Mouse (Mus musculus): ENCODE results near the gene Gm36028. TPM values are rescaled to one million over a fixed set of nuclear protein-coding genes. Genes with fewer than 3 reads are reported as not detected.

Gene Gm36028
- polyA plus RNA-seq (2015; fragmentation: Nextera tagmentation; extraction: Ambion mirVana): 0.22 and 0.38 TPM in 2 replicates

DNA sequence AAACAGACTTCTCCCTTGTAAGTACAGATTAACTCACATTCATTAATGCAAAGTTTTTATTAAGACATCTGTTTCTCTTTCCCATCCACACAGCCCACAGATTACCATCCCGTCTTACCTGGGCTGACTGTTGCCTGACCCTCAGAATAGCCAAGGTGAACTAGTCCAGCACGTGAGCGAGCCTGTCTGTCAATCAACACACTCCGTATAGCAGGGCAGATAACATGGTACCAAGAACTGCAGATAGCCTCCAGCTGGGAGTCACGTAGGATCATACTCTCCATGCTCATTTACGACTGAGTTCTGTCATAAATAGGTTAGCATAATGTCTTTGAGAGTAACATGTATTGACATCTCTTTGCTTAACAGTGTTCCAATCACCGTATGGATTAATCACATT is at the start of gene Gm36028:
Gene Gm36028 (minus strand): TSS at position 118 of the 400 bp plus-strand sequence.
- no peaks in the 10 kb centered on the region for H3K4me1 ChIP-seq
- ATAC-seq (ENCODE audit: borderline replicate concordance, extremely low read depth, low FRiP score, low TSS enrichment): no peak
- 71% methylated on average over 7 of the region's 7 CpGs for WGBS
- H3K9me3 ChIP-seq: no peaks in the 10 kb centered on the region
- H3K9ac ChIP-seq: no peak within 1 kb of the TSS
- no peak within 1 kb of the TSS for H3K27ac ChIP-seq
- H3K4me3 ChIP-seq: no peak within 1 kb of the TSS
- no peak within 1 kb of the TSS for H3K4me2 ChIP-seq
- no peaks in the 10 kb centered on the region for H3K27me3 ChIP-seq
- H3K36me3 ChIP-seq: no peaks in the 10 kb centered on the region

DNA sequence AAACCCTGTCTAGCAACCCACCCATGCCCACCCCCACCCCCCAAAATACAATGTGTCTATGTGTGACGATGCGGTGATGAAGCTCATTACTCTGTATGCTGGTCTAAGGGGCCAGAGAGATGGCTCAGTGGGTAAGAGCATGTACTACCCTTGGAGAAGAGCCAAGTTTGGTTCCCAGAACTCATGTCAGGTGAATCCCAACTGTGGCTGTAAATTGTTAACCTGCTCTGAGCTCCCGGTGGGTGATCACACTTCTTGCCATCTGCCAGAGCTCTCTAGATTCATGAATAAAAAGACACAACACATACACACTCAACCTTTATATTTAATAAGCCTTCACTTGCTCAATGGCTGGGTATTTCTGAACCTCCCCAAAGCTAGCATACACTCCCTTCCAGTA is 45.5 kb upstream of the Gm36028 start:
- Histone ChIP-seq H3K9me3 (no peaks in the 10 kb centered on the region), H3K4me3 (no peak overlapping the region), H3K9ac (no peak overlapping the region), H3K4me1 (0 out of 2 replicates have a peak, but pooled peaks cover under 1% of the 10 kb centered on the region), H3K27ac (no peak overlapping the region), H3K36me3 (no peaks in the 10 kb centered on the region), H3K4me2 (no peak overlapping the region), H3K27me3 (no peaks in the 10 kb centered on the region)
- 90% methylated on average over 3 of the region's 3 CpGs for WGBS
- ATAC-seq (ENCODE audit: borderline replicate concordance, extremely low read depth, low FRiP score, low TSS enrichment): no peak

DNA sequence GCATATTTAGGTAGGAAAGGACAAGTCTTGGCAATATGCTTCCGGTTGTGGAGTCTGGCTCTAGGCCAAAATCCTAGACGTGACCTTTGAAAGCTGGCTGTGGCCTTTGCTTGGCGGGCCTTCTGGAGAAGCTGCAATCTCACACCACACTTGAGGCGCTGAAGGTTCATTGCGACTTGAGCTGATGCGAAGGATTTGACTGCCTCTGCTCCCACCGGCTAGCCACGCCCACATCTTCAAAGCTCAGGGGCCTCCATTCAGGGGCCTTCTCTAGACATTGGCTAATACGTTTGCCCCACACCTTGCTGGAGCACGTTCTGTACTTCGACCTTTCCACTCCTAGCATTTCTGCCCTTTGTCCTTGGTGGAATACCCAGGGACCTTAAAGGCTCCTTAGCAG is 40.4 kb upstream of the Gm36028 start:
- 40% methylated on average over 11 of the region's 11 CpGs for WGBS

DNA sequence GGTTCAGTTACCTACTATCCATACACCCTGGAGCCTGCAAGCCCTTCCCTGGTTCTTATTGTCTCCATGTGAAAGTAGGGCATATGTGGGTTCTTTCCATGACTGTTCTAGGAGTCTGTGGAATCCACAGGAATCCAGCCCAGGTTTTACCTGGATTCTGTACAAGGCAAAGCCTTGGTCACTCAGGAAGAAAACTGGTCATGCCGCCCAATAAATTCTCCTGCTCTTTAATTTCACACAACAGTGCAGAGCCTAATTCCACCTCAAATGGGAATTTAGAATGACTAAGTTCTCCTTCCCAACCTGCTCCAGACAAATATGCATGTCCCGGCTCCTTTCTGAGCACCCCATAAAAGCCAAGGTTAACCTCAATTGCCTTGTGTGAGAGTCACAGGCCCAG is 38.4 kb upstream of the Gm36028 start:
- no peaks in the 10 kb centered on the region for H3K36me3 ChIP-seq
- H3K4me1 ChIP-seq: 0 out of 2 replicates have a peak, but pooled peaks cover 3% of the 10 kb centered on the region
- WGBS: 28% methylated on average over 2 of the region's 2 CpGs
- H3K27me3 ChIP-seq: no peaks in the 10 kb centered on the region
- no peak overlapping the region for H3K4me2 ChIP-seq
- no peak overlapping the region for H3K27ac ChIP-seq
- ATAC-seq (ENCODE audit: borderline replicate concordance, extremely low read depth, low FRiP score, low TSS enrichment): no peak
- H3K9ac ChIP-seq: no peak overlapping the region
- H3K9me3 ChIP-seq: no peaks in the 10 kb centered on the region
- H3K4me3 ChIP-seq: no peak overlapping the region

More for the DNA sequence above, 40.4 kb upstream of the Gm36028 start:
- no peaks in the 10 kb centered on the region for H3K27me3 ChIP-seq
- no peak for ATAC-seq (ENCODE audit: borderline replicate concordance, extremely low read depth, low FRiP score, low TSS enrichment)
- no peaks in the 10 kb centered on the region for H3K9me3 ChIP-seq
- 0 out of 2 replicates have a peak, but pooled peaks cover 3% of the 10 kb centered on the region for H3K4me1 ChIP-seq
- H3K4me2 ChIP-seq: no peak overlapping the region
- H3K4me3 ChIP-seq: no peak overlapping the region
- no peak overlapping the region for H3K9ac ChIP-seq
- no peaks in the 10 kb centered on the region for H3K36me3 ChIP-seq
- no peak overlapping the region for H3K27ac ChIP-seq

DNA sequence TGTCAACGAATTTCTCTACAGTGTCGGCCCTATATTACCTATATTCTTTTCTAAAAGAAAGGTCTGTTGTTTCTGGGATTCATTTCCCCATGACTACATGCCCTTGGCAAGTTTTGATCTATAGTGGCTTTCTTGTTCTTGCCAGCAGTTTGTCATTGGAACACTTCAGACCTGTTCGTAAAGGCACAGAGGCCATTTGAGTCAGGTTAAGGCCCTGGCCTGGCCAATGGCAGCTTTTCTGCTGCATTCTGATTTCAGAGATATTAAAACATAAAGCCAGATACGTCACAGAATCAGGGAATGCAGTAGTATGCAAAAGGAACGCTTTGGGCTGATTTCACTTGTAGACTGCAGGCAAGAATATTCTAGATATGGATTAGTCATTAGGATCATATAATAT is 37.8 kb upstream of the Gm36028 start:
- Histone ChIP-seq H3K27ac (no peak overlapping the region), H3K4me3 (no peak overlapping the region)
- ATAC-seq (ENCODE audit: borderline replicate concordance, extremely low read depth, low FRiP score, low TSS enrichment): no peak

DNA sequence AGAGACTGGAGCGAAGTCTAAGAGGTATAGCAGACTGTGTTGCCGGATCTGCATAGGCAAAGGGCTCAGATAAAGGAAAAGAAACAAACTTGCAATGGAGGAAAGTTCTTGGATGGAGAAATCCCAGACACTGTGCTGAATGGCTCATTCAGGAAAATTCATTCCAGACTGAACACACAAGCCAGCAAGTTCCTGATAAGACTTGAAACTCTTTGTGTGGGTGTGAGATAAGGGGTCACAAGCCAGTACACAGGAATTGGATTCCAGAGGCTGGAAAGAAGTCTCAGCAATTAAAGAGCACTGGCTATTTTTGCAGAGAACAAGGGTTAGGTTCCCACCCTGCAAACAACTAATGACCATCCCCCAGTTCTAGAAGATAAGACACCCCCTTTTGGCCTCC is 33.0 kb upstream of the Gm36028 start:
- no peak overlapping the region for H3K27ac ChIP-seq
- H3K4me3 ChIP-seq: no peak overlapping the region
- WGBS: 43% methylated on average over 2 of the region's 2 CpGs

More for the DNA sequence above, 37.8 kb upstream of the Gm36028 start:
- Histone ChIP-seq H3K9ac (no peak overlapping the region), H3K27me3 (no peaks in the 10 kb centered on the region), H3K4me1 (0 out of 2 replicates have a peak, but pooled peaks cover 8% of the 10 kb centered on the region), H3K9me3 (no peaks in the 10 kb centered on the region), H3K36me3 (no peaks in the 10 kb centered on the region), H3K4me2 (no peak overlapping the region)
- whole genome bisulfite sequencing: 83% methylated on average over 5 of the region's 5 CpGs

DNA sequence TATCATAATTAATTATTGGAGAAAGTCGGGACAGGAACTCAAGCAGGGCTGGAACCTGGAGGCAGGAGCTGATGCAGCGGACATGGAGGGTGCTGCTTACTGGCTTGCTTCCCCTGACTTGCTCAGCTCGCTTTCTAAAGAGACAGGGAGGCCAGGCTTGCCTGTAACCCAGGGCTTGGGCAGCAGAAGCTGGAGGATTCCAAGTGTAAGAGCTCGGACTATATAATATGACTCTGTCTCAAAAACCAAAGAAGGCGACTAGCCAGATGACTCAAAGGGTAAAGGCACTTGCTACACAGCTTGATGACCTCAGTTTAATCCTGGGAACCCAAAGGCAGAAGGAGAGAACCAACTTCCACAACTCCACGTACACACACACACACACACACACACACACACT is 32.4 kb upstream of the Gm36028 start:
- Histone ChIP-seq H3K27ac (no peak overlapping the region), H3K9me3 (no peaks in the 10 kb centered on the region), H3K36me3 (0 out of 2 replicates have a peak, but pooled peaks cover 3% of the 10 kb centered on the region), H3K27me3 (no peaks in the 10 kb centered on the region), H3K4me2 (no peak overlapping the region), H3K4me3 (no peak overlapping the region), H3K4me1 (0 out of 2 replicates have a peak, but pooled peaks cover 5% of the 10 kb centered on the region), H3K9ac (no peak overlapping the region)
- WGBS: 44% methylated on average over 6 of the region's 6 CpGs
- ATAC-seq (ENCODE audit: borderline replicate concordance, extremely low read depth, low FRiP score, low TSS enrichment): no peak

More for the DNA sequence above, 33.0 kb upstream of the Gm36028 start:
- H3K4me2 ChIP-seq: no peak overlapping the region
- H3K4me1 ChIP-seq: 0 out of 2 replicates have a peak, but pooled peaks cover 5% of the 10 kb centered on the region
- ATAC-seq (ENCODE audit: borderline replicate concordance, extremely low read depth, low FRiP score, low TSS enrichment): no peak
- 0 out of 2 replicates have a peak, but pooled peaks cover 3% of the 10 kb centered on the region for H3K36me3 ChIP-seq
- H3K9ac ChIP-seq: no peak overlapping the region
- H3K9me3 ChIP-seq: no peaks in the 10 kb centered on the region
- H3K27me3 ChIP-seq: no peaks in the 10 kb centered on the region

DNA sequence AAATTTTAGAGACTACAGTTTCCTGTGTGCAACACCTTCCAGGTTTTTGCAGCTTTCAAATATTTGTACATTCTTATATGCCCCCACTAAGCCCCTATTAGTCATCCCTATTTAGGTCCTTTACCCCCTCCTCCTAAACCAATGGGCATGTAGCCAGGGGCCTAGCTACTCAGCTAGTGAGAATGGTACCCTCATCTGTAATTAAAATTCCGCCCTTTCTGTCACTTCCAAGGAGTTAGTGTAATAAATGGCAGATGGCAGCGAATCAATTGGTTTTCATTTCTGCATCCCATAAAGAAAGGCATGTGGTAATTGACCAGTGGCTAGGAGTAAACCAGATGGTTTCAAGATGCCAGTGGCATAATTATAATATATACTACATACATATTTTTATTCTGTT is 31.7 kb upstream of the Gm36028 start:
- Histone ChIP-seq H3K27me3 (no peaks in the 10 kb centered on the region), H3K9ac (no peak overlapping the region), H3K4me2 (no peak overlapping the region), H3K4me1 (0 out of 2 replicates have a peak, but pooled peaks cover 5% of the 10 kb centered on the region), H3K36me3 (0 out of 2 replicates have a peak, but pooled peaks cover 3% of the 10 kb centered on the region), H3K27ac (no peak overlapping the region), H3K9me3 (no peaks in the 10 kb centered on the region), H3K4me3 (no peak overlapping the region)
- ATAC-seq (ENCODE audit: borderline replicate concordance, extremely low read depth, low FRiP score, low TSS enrichment): no peak
- 73% methylated on average over 2 of the region's 2 CpGs for WGBS

DNA sequence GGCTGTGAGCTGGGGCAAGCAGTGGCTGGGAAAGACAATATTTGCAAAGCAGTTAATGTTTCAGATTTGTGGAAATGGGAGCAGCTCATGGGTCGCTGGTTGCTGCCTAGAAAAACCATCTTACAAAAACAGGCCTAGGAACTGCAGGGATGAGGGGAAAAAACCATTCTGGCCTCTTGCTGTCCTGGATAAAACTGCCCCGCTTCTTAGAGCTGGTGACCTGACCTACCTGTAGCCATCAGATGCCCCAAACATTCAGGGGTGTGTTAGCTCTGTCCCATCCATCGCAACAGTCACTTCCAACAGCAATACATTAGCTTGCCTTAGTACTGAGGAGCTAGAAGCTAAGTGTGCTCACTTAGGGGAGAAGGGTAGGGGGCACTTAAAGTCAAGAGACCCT is 28.0 kb upstream of the Gm36028 start:
- 0 out of 2 replicates have a peak, but pooled peaks cover 2% of the 10 kb centered on the region for H3K4me1 ChIP-seq
- H3K4me2 ChIP-seq: no peak overlapping the region
- 76% methylated on average over 3 of the region's 3 CpGs for whole genome bisulfite sequencing
- peaks cover 6% of the 10 kb centered on the region; the same call in 1 of the 2 replicates for H3K36me3 ChIP-seq
- H3K9ac ChIP-seq: no peak overlapping the region
- no peak overlapping the region for H3K4me3 ChIP-seq
- H3K27ac ChIP-seq: no peak overlapping the region
- no peaks in the 10 kb centered on the region for H3K9me3 ChIP-seq
- ATAC-seq (ENCODE audit: borderline replicate concordance, extremely low read depth, low FRiP score, low TSS enrichment): no peak
- no peaks in the 10 kb centered on the region for H3K27me3 ChIP-seq

DNA sequence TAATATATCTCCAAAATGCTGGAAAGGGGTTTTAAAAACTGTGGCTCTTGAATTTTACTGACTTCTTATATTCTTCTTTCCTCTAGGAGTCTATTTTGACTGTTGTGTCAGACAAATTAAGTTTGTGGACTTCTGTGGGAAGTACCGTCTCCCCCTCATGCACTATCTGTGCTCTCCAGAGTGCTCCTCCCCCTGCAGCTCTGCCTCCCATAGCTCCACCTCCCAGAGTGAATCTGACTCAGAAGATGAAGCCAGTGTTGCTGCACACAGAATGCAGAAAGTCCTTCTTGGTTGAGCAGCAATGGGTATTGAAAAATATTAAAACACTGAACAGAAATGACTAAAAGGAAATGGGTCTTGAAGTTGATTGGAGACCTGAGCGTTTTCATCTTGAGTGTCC is 20.2 kb upstream of the Gm36028 start:
- H3K4me1 ChIP-seq: no peaks in the 10 kb centered on the region
- peaks cover 59% of the 10 kb centered on the region for H3K36me3 ChIP-seq
- no peak for ATAC-seq (ENCODE audit: borderline replicate concordance, extremely low read depth, low FRiP score, low TSS enrichment)
- no peaks in the 10 kb centered on the region for H3K27me3 ChIP-seq
- no peak overlapping the region for H3K9ac ChIP-seq
- no peak overlapping the region for H3K4me2 ChIP-seq
- no peaks in the 10 kb centered on the region for H3K9me3 ChIP-seq
- WGBS: 60% methylated on average over 2 of the region's 2 CpGs
- H3K4me3 ChIP-seq: no peak overlapping the region
- no peak overlapping the region for H3K27ac ChIP-seq

DNA sequence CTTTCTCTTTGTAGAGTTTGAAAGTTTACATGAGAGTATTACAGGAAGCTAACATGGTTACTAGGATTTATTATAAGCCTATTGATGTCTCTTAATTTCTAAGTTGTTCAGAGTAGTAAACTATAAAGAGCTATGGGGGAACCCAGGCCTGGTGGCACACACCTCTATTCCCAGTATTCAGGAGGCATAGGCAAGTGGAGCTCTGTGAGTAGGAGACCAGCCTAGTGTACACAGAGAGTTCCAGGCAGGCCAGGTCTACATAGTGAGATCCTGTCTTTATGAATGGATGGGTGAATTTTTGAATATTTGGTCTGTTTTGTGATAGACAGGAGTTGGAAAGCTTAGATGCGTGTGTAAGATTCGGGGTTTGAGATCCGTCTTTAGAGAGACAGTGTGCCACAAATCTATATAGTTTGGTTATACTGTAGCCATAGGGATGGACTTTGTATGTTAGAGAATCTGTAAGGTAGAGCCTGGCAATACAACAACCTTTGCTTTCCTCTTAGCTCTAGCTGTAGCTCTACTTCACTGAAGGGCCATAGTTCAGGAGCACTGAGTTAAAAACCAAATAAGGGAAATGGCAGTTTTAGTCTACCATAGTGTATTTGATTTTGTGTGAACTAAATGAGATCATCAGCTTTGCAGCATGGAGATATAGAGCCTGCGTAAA is 18.9 kb upstream of the Gm36028 start:
- Histone ChIP-seq H3K9me3 (no peaks in the 10 kb centered on the region), H3K4me1 (no peaks in the 10 kb centered on the region), H3K36me3 (peaks cover 59% of the 10 kb centered on the region), H3K4me3 (no peak overlapping the region), H3K27ac (no peak overlapping the region), H3K9ac (no peak overlapping the region), H3K4me2 (no peak overlapping the region), H3K27me3 (no peaks in the 10 kb centered on the region)
- no peak for ATAC-seq (ENCODE audit: borderline replicate concordance, extremely low read depth, low FRiP score, low TSS enrichment)
- 95% methylated on average over 4 of the region's 4 CpGs for WGBS

DNA sequence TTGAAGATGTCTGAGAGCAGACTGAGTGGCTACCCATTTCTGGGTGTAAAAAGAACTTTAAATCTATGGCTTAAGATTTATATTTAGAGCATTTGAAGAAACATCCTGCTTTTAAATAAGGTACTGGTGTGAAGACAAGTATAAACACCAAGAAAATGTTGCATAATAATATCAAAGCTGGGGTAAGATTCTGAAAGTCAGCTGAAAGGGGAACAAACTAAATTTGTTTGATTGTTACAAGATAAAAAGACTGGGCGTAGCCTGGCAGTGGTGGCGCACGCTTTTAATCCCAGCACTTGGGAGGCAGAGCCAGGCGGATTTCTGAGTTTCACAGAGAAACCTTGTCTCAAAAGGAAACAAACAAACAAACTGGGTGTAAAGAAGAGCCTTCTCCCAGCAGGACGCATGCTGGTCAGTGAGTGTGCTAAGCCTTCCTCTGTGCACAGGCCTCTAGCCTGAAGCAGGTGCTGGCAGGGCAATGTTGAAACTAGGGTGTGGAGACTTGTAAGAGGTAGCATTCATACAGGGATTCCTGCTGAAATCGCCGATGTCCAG is 18.1 kb upstream of the Gm36028 start:
- Histone ChIP-seq H3K4me3 (no peak overlapping the region), H3K27me3 (no peaks in the 10 kb centered on the region), H3K9ac (no peak overlapping the region), H3K4me1 (no peaks in the 10 kb centered on the region), H3K36me3 (peaks cover 57% of the 10 kb centered on the region), H3K27ac (no peak overlapping the region), H3K9me3 (no peaks in the 10 kb centered on the region), H3K4me2 (no peak overlapping the region)
- no peak for ATAC-seq (ENCODE audit: borderline replicate concordance, extremely low read depth, low FRiP score, low TSS enrichment)
- WGBS: 87% methylated on average over 7 of the region's 7 CpGs
